Mouse (Mus musculus) forebrain, postnatal 0 days (tissue): Measurements from ENCODE around the gene Papln. TPM values are rescaled to one million over a fixed set of nuclear protein-coding genes. Genes with fewer than 3 reads are reported as not detected.

Experiments used
- ATAC-seq: fragments of 200-750 bp; cut with Nextera tagmentation; 2 replicates; pipeline ENCODE4 v1.8.0; 2017; ENCODE audit warnings: mild to moderate bottlenecking, moderate library complexity
- DNase-seq: peaks from one replicate; pipeline ENCODE4 v3.0.0-alpha.2; 2015
- H3K27ac ChIP-seq: fragments of 300-500 bp; sonication (generic); 2 replicates; pipeline ENCODE4 v1.5.1; 2014; ENCODE audit warnings: low read depth, mild to moderate bottlenecking, antibody characterized with exemption, low read length, moderate library complexity, mixed read lengths
- H3K27me3 ChIP-seq: fragments of 300-500 bp; sonication (generic); 2 replicates; pipeline ENCODE4 v1.6.1; 2014; ENCODE audit warnings: mild to moderate bottlenecking, low read length, mixed read lengths; ENCODE audit not compliant: insufficient read depth
- H3K36me3 ChIP-seq: fragments of 300-500 bp; sonication (generic); 2 replicates; pipeline ENCODE4 v1.6.1; 2014; ENCODE audit warnings: mild to moderate bottlenecking, moderate library complexity; ENCODE audit not compliant: insufficient read depth
- H3K4me1 ChIP-seq: fragments of 300-500 bp; sonication (generic); 2 replicates; pipeline ENCODE4 v1.6.1; 2014; ENCODE audit warnings: antibody characterized with exemption; ENCODE audit not compliant: insufficient read depth
- H3K4me2 ChIP-seq: fragments of 300-500 bp; sonication (generic); 2 replicates; pipeline ENCODE4 v1.6.1; 2014; ENCODE audit warnings: low read depth, mild to moderate bottlenecking, moderate library complexity
- H3K4me3 ChIP-seq: fragments of 300-500 bp; sonication (generic); 2 replicates; pipeline ENCODE4 v1.5.1; 2014; ENCODE audit warnings: low read depth, low read length, mixed read lengths
- H3K9ac ChIP-seq: fragments of 300-500 bp; sonication (generic); 2 replicates; pipeline ENCODE4 v1.6.1; 2014; ENCODE audit warnings: mild to moderate bottlenecking
- H3K9me3 ChIP-seq: fragments of 300-500 bp; sonication (generic); 2 replicates; pipeline ENCODE4 v1.6.1; 2016; ENCODE audit warnings: low read length
- CTCF ChIP-seq: sonication (generic); IDR thresholded peaks from 2 replicates; pipeline ENCODE4 v1.5.1; 2016; ENCODE audit warnings: antibody characterized with exemption, control low read depth, low read depth
- WGBS: fragments of 180-500 bp; shearing (Covaris S2); extraction: QIAGEN DNeasy Blood & Tissue Kit; methylation state at CpG from one replicate; pipeline ENCODE4 v1.1.7; 2014; 5-methylcytosine and 5-hydroxymethylcytosine counted together
- polyA plus RNA-seq: library from polyadenylated mRNA; unstranded; fragments of >200 nt; fragmentation: Nextera tagmentation; extraction: Ambion mirVana; gene quantifications from 2 replicates; pipeline ENCODE4 v1.2.1, GENCODE M21; 2015
- total RNA-seq: library from RNA; depleted of rRNA; stranded (reverse); fragments of >200 nt; gene quantifications from 2 replicates; pipeline ENCODE4 v1.2.3, GENCODE M21; 2014

Papln gene
- total and polyA plus RNA-seq, 2 experiments from 2014 or later: 0.40 to 2.7 TPM

GRCm38 (mm10) chr12:83726510-83727308, 36.7 kb upstream of the Papln start:
- H3K36me3 ChIP-seq: peaks cover 66% of the 10 kb centered on the region
- WGBS: 88% methylated on average over 12 of the region's 12 CpGs
- no peak for TF ChIP-seq CTCF

DNA sequence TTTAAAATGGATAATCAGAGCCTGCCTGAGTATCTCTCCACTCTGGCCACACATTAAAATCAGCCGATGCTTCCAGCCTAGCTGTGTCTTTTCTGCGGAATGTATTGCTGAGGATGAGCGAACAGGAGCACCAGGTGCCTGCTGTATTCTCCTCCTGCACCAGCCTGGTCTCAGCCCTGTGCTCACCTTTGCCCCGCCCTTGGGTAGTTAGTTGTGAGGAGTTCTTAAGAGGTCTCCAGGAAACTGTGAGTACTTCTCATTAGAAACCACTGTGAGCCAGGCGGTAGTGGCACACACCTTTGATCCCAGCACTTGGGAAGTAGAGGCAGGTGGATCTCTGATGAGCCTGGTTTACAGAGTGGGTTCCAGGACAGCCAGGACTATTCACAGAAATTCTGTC, 31.2 kb upstream of the Papln start:
- WGBS: 97% methylated on average over 5 of the region's 5 CpGs
- no peaks in the 10 kb centered on the region for H3K4me1 ChIP-seq
- no peak for TF ChIP-seq CTCF

More at GRCm38 (mm10) chr12:83726510-83727308, 36.7 kb upstream of the Papln start:
- Histone ChIP-seq H3K27ac (no peak overlapping the region), H3K27me3 (no peaks in the 10 kb centered on the region), H3K4me2 (no peak overlapping the region), H3K9me3 (no peaks in the 10 kb centered on the region), H3K4me3 (no peak overlapping the region), H3K4me1 (no peaks in the 10 kb centered on the region), H3K9ac (no peak overlapping the region)
- ATAC-seq: no peak
- DNase-seq: no peak

DNA sequence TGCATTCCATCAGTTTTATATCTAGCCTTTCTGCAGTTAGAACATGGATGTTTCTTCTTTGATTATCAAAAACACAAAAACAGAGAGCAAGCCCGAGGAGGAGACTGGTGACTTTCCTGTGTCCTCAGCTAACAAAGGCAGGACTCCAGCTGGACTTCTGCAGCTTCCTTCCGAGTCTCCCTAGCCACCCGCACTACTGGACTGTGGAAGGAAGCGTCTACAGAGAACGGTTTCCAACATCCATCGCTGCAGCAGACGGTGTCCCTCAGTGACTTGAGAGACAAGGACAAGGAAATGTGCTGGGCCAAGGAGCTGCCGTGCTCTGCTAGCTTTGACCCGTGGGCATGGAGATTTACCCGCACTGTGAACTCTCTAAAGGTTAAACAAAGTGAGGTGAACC, 29.4 kb upstream of the Papln start:
- no peak for ATAC-seq
- WGBS: 92% methylated on average over 10 of the region's 10 CpGs
- Histone ChIP-seq H3K9ac (no peak overlapping the region), H3K36me3 (peaks cover 78% of the 10 kb centered on the region), H3K27me3 (no peaks in the 10 kb centered on the region), H3K4me2 (no peak overlapping the region), H3K4me1 (no peaks in the 10 kb centered on the region), H3K9me3 (no peaks in the 10 kb centered on the region), H3K4me3 (no peak overlapping the region), H3K27ac (no peak overlapping the region)
- DNase-seq: no peak
- no peak for TF ChIP-seq CTCF

More for the DNA sequence above, 31.2 kb upstream of the Papln start:
- Histone ChIP-seq H3K36me3 (peaks cover 81% of the 10 kb centered on the region), H3K9me3 (no peaks in the 10 kb centered on the region), H3K4me3 (no peak overlapping the region), H3K27ac (no peak overlapping the region), H3K27me3 (no peaks in the 10 kb centered on the region), H3K4me2 (no peak overlapping the region), H3K9ac (no peak overlapping the region)
- no peak for DNase-seq
- ATAC-seq: no peak

- no peak overlapping the region for H3K9ac ChIP-seq
- H3K27me3 ChIP-seq: no peaks in the 10 kb centered on the region
- no peak overlapping the region for H3K4me3 ChIP-seq
- TF ChIP-seq CTCF: no peak
- no peaks in the 10 kb centered on the region for H3K4me1 ChIP-seq
- no peak overlapping the region for H3K27ac ChIP-seq
- no peak overlapping the region for H3K4me2 ChIP-seq
- no peak for ATAC-seq
- H3K36me3 ChIP-seq: peaks cover 59% of the 10 kb centered on the region
- no peaks in the 10 kb centered on the region for H3K9me3 ChIP-seq
- WGBS: 74% methylated on average over 8 of the region's 8 CpGs
- DNase-seq: no peak
Observed at GRCm38 (mm10) chr12:83736236-83736635, 27.2 kb upstream of the Papln start.

GRCm38 (mm10) chr12:83738651-83739050, 24.8 kb upstream of the Papln start:
- H3K4me1 ChIP-seq: no peaks in the 10 kb centered on the region
- no peak for TF ChIP-seq CTCF
- H3K27me3 ChIP-seq: no peaks in the 10 kb centered on the region
- H3K36me3 ChIP-seq: peaks cover 37% of the 10 kb centered on the region
- DNase-seq: no peak
- no peaks in the 10 kb centered on the region for H3K9me3 ChIP-seq
- H3K9ac ChIP-seq: no peak overlapping the region
- H3K4me2 ChIP-seq: no peak overlapping the region
- WGBS: 95% methylated on average over 1 of the region's 1 CpGs
- H3K27ac ChIP-seq: no peak overlapping the region
- ATAC-seq: no peak
- no peak overlapping the region for H3K4me3 ChIP-seq

DNA sequence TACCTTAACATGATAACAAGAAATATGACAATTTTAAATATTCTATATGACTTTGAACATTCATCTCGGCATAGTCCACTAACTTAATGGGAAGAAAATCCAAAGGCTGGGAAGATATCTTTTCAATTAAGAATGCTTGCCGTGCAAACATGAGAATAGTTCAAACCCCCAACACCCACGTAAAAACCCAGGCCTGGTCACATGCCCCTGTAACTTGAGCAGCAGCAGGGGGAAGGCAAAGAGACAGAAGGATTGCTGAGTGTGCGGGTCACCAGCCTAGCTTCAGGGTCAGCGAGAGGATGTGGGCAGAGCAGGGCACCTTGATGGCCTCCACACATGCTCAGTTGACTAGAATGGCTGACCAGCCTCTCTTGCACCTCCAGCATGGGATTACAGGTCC, 21.7 kb upstream of the Papln start:
- Histone ChIP-seq H3K9ac (no peak overlapping the region), H3K4me3 (no peak overlapping the region), H3K9me3 (no peaks in the 10 kb centered on the region), H3K27ac (no peak overlapping the region), H3K36me3 (peaks cover 9% of the 10 kb centered on the region; the same call in 1 of the 2 replicates), H3K4me1 (no peaks in the 10 kb centered on the region), H3K4me2 (no peak overlapping the region), H3K27me3 (no peaks in the 10 kb centered on the region)
- 77% methylated on average over 5 of the region's 5 CpGs for WGBS
- DNase-seq (no peak), ATAC-seq (no peak)
- TF ChIP-seq CTCF: no peak

DNA sequence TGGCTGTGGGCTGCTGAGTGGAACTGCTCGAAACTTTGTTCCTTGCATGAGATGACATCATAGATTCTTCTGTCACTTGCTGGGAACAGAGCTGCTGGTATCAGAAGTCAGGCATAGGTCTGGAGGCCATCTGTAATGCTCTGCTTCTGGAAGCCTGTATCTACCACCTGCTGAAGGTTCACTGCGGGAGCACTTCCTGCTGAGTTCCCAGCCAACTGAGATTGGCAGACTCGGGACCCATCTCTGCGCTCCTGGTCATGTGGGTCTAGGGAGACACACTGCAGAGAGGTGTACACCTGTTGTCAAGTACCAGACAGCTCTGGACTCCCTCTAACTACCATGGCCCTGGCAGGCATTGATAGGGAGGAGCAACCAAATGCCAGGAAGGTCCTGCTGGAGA, 20.6 kb upstream of the Papln start:
- H3K4me1 ChIP-seq: no peaks in the 10 kb centered on the region
- no peaks in the 10 kb centered on the region for H3K27me3 ChIP-seq
- 0 out of 2 replicates have a peak, but pooled peaks cover 2% of the 10 kb centered on the region for H3K36me3 ChIP-seq
- no peak overlapping the region for H3K4me3 ChIP-seq
- 85% methylated on average over 4 of the region's 4 CpGs for WGBS
- no peak overlapping the region for H3K4me2 ChIP-seq
- ATAC-seq: no peak
- no peaks in the 10 kb centered on the region for H3K9me3 ChIP-seq
- no peak for TF ChIP-seq CTCF
- DNase-seq: no peak
- H3K9ac ChIP-seq: no peak overlapping the region
- no peak overlapping the region for H3K27ac ChIP-seq
